Comparison of ENCODE assay signal across 7 mouse cellular contexts in genomic region chr2:43816788-43817581, GRCm38 (mm10).
DNase-seq lines count a peak whose midpoint lies in the region; ATAC-seq and TF ChIP-seq lines count a peak whose summit lies in the region.

No protein-coding gene starts in this region.

- peak; percentile 93 for DNase-seq in brain, embryonic 14.5 days (ENCODE audit: low read depth)
- peak; percentile 26 for DNase-seq in cerebellum, adult 8-10 months
- DNase-seq in gastrocnemius, postnatal 36 days, result peak; percentile 13 to 19
- DNase-seq in left cerebral cortex, adult 8-10 months (ENCODE audit: low spot score in 2 of 2), result peak; percentile 23 to 56
- no peak for DNase-seq in kidney, postnatal 36 days
- DNase-seq in thymus, adult 18-20 months, result no peak

- no peak for TF ChIP-seq POLR2A in brain, embryonic 14.5 days (IDR thresholded peaks at IDR 0.05; ENCODE audit: borderline replicate concordance, extremely low read depth, insufficient read depth, insufficient read length, poor library complexity, severe bottlenecking)

- no peak for ATAC-seq in megakaryocyte progenitor cell, adult 5-6 weeks (replicated peaks; ENCODE audit: poor library complexity)

- intact Hi-C loops in gastrocnemius, postnatal 36 days (cut with DNase I), result no loop called here

- no peak for TF ChIP-seq CTCF in brain, embryonic 14.5 days (IDR thresholded peaks at IDR 0.05; ENCODE audit: borderline replicate concordance, extremely low read depth, insufficient read depth, insufficient read length)

Comparison
In these comparisons a context has a peak if more than half of its experiments do, and no peak if none do; other contexts are left out.
1. DNase-seq: peak in brain, embryonic 14.5 days (single experiment), cerebellum, adult 8-10 months (single experiment), gastrocnemius, postnatal 36 days (2 of 2) and left cerebral cortex, adult 8-10 months (2 of 2); none in kidney, postnatal 36 days (0 of 2) and thymus, adult 18-20 months (0 of 2).